Mouse (Mus musculus) inflammation-experienced regulatory T-cells (primary cell): ENCODE results near the gene Defb11. TPM values are rescaled to one million over a fixed set of nuclear protein-coding genes. Genes with fewer than 3 reads are reported as not detected.

Source experiments
- polyA plus RNA-seq, 2 experiments: library from polyadenylated mRNA; unstranded; fragments of 100-300 nt; shearing (Covaris generic); gene quantifications; one replicate each; pipeline ENCODE4 v1.2.1; 2017

Gene Defb11
- not detected for polyA plus RNA-seq

DNA sequence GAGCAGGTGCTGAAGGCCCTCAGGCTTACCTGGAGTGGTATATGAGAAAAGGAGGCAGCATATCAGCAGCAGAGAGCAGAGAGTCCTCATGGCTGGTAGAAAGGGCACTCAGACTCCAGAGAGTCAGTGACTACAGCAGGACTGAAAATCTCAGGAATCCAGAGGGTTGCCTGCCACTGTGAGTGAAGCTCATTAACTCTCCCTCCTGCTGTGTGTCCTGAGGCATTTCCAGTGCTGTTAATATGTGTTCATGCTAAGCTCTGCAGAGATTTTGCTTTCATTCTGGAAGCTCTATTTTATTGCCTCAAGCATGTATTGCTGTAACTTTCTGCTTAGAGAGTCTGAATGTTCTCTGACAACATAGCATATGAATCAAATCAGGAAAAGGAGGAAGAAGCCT, at the start of gene Defb11:
Gene Defb11 (minus strand): TSS at position 123 of the 400 bp plus-strand sequence.

DNA sequence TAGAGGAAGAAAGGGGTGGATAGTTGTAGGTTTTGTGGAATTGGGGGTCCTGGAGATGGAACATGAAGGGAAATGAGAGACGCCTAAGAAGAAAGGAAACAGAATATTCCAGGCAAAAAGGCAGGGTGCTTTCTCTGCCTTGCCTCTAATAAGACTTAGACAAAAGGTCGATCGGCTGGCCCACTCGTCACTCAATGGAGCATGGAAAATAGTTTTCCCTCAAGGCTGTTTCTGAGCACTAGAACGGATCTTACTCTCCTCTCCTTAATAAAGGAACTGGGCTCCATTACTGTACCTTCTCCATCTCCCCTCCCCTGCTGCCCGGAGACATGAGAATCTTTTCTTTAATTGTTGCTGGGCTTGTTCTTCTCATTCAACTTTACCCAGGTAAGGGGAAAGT, 40.2 kb upstream of the Defb11 start, which contains the start of gene Defb13:
Gene Defb13 (plus strand): TSS at position 301 of the 400 bp plus-strand sequence.

DNA sequence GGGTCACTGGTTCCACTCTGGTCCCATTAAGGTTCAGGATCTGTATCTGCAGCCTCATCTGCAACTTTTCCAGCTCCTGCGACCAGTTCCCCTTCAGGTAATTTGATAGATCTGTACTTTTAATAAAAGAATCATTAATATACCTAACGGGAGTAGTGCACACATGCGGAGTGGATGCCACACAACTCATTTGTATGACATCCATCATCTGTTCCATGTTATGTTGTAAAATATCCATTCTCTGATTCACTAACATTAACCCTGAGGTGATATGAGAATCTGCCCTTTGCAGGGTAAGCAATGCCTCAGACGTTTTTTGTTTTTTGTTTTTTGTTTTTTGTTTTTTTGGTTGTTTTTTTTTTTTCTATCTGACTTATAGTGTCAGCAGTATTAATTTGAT, 31.8 kb upstream of the Defb11 start, which contains the start of gene Defb35:
Gene Defb35 (plus strand): TSS at position 301 of the 400 bp plus-strand sequence.

DNA sequence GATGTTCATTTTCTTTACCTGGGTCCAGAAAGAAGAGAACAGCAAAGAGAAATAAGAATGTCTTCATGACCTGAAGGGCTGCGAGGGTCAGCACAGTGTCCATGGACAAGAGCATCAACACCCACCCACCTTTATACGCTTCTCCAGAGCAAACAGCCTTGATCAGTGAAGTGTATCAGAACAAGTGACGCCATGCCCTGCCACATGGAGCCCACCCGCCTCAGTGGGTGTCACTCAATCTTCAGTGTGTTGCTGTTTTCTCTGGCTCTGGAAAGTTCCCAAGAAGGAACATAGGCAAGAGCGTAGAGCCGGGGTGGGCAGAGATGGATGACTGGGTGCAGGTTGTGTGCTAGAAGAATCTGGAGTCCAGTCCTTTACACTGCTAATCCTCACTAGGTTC, 26.4 kb upstream of the Defb11 start, which contains the start of gene Defb15:
Gene Defb15 (minus strand): TSS at position 101 of the 400 bp plus-strand sequence.

DNA sequence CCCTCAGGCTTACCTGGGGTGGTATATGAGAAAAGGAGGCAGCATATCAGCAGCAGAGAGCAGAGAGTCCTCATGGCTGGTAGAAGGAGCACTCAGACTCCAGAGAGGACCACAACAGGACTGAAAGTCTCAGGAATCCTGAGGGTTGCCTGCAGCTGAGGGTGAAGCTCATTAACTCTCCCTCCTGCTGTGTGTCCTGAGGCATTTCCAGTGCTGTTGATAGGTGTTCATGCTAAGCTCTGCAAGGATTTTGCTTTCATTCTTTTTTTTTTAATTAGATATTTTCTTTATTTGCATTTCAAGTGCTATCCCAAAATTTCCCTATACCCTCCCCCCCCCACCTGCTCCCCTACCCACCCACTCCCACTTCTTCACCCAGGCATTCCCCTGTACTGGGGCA, 20.9 kb downstream of the Defb11 start, which contains the start of gene Defb9:
Gene Defb9 (minus strand): TSS at position 101 of the 400 bp plus-strand sequence.

DNA sequence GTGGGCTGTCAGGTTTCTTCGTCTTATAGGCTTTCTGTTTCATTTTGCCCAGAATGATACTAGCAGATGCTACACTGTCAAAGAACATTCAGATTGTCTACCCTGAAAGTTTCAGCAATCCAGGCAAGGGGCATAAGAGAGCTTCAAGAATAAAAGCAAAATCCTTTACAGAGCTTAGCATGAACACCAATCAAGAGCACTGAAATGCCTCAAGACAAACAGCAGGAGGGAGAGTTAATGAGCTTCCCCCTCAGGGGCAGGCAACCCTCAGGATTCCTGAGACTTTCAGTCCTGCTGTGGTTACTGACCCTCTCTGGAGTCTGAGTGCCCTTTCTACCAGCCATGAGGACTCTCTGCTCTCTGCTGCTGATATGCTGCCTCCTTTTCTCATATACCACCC, 47.6 kb downstream of the Defb11 start, which contains the start of gene Defb10:
Gene Defb10 (plus strand): TSS at position 316 of the 400 bp plus-strand sequence.

Other genes starting within 250 kb of the Defb11 start
- not detected for gene Defa34, start 240.6 kb downstream of the Defb11 start, polyA plus RNA-seq
- not detected for gene AY761184, start 202.8 kb downstream of the Defb11 start, polyA plus RNA-seq
- not detected for gene Defa24, start 171.9 kb downstream of the Defb11 start, polyA plus RNA-seq
- gene Defb50, start 82.9 kb downstream of the Defb11 start, polyA plus RNA-seq = not detected
- gene Defb2, start 66.5 kb downstream of the Defb11 start, polyA plus RNA-seq = under 1 TPM in 1 of 2 experiments, not detected in 1; 0.59 TPM
- gene Defb10, start 47.5 kb downstream of the Defb11 start, polyA plus RNA-seq = not detected
- gene Defb9, start 21.0 kb downstream of the Defb11 start, polyA plus RNA-seq = not detected
- not detected for gene Defb15, start 26.3 kb upstream of the Defb11 start, polyA plus RNA-seq
- 1 to 10 TPM in 1 of 2 experiments, not detected in 1; 3.7 TPM for gene Defb35, start 31.9 kb upstream of the Defb11 start, polyA plus RNA-seq
- gene Defb13, start 40.4 kb upstream of the Defb11 start, polyA plus RNA-seq = not detected
- 1 to 10 TPM in 1 of 2 experiments, under 1 TPM in 1; 0.17 to 1.7 TPM for gene Fam90a1a, start 52.3 kb upstream of the Defb11 start, polyA plus RNA-seq
- gene Ccdc70, start 63.4 kb upstream of the Defb11 start, polyA plus RNA-seq = under 1 TPM in 1 of 2 experiments, not detected in 1; 0.55 TPM
- under 1 TPM; 0.06 to 0.22 TPM for gene Atp7b, start 153.9 kb upstream of the Defb11 start, polyA plus RNA-seq
- gene Alg11, start 154.3 kb upstream of the Defb11 start, polyA plus RNA-seq = 10 to 100 TPM; 10.3 to 11.7 TPM
- gene Nek5, start 218.6 kb upstream of the Defb11 start, polyA plus RNA-seq = under 1 TPM; 0.06 to 0.31 TPM